Mouse (Mus musculus): ENCODE results near the gene Kctd12. TPM values are rescaled to one million over a fixed set of nuclear protein-coding genes. Genes with fewer than 3 reads are reported as not detected.

The Kctd12 gene
- 139 TPM for polyA plus RNA-seq (2015; fragmentation: Illumina TruSeq; extraction: RNeasy Lipid Tissue Mini Kit (QIAGEN cat#74804); ENCODE audit: insufficient read depth, low replicate concordance)

DNA sequence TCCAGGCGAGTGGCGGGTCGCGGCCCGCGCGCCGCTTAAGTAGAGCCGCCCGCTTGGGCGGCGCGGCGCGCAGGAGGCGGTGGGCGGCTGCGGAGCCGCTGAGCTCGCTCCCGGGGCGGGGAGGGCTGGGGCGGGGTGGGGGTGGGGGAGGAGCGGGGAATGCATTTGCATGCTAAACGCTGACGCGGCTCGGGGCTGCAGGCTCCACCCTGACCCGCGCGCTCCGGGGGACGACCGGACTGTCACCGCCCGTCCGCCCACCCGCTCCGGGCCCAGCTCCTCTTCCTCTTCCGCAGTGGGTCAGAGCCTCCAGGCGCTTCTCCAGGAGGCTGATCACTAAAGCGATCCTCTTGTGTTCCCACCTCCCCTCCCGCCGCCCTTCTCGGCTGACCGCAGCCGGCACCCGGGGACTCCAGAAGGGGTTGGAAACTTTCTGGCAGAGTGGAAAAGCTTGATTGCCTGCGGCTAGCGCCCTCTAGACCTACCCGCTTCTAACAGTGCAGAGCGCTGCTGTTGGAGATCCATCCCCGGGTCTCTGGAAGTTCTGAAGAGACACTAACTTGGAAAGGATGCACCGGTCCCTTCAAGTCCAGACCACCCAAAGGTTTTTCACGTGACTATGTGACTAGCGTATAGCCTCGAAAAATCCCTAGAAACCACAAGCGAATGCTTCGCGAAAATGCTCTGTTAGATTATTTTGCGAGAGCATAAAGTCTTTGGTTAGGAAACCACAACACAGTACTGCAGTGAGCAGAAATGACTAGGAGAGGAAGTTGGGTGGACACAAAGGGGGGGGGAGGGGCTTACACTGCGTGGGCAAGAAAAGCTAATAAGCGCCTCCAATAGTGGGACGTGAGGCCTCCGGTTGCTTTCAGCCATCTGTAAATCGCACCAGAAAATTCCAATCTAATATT, at the start of gene Kctd12:
Gene Kctd12 (minus strand): TSS at position 11 of the 914 bp plus-strand sequence.

Other genes with a start within 250 kb of the Kctd12 start
- 0.41 TPM for gene Acod1, start 64.3 kb upstream of the Kctd12 start, polyA plus RNA-seq (2015; fragmentation: Illumina TruSeq; extraction: RNeasy Lipid Tissue Mini Kit (QIAGEN cat#74804); ENCODE audit: insufficient read depth, low replicate concordance)
- gene Cln5, start 87.6 kb upstream of the Kctd12 start, polyA plus RNA-seq (2015; fragmentation: Illumina TruSeq; extraction: RNeasy Lipid Tissue Mini Kit (QIAGEN cat#74804); ENCODE audit: insufficient read depth, low replicate concordance): 49.7 TPM
- 128 TPM for gene Fbxl3, start 116.9 kb upstream of the Kctd12 start, polyA plus RNA-seq (2015; fragmentation: Illumina TruSeq; extraction: RNeasy Lipid Tissue Mini Kit (QIAGEN cat#74804); ENCODE audit: insufficient read depth, low replicate concordance)